Comparison of ENCODE assay signal across 8 mouse cellular contexts in genomic region chr4:105474765-105475560, GRCm38 (mm10).
DNase-seq lines count a peak whose midpoint lies in the region; ATAC-seq and TF ChIP-seq lines count a peak whose summit lies in the region.
"Had no signal": no experiment of that assay in that cellular context is flagged by ENCODE, and none has a peak within 500 bp of the region (broad histone marks: within the 10 kb centered on the region; RNA-seq: fewer than 3 reads in every experiment).

No protein-coding gene starts in this region.

- H3K4me2 ChIP-seq in forebrain, embryonic 15.5 days (replicated peaks): no peak overlapping the region
- no peak overlapping the region for H3K4me2 ChIP-seq in midbrain, embryonic 13.5 days (replicated peaks)
- H3K4me2 ChIP-seq in heart, embryonic 11.5 days: no peak overlapping the region
- H3K4me2 ChIP-seq: stomach, embryonic 15.5 days had no signal

- H3K4me3 ChIP-seq in forebrain, embryonic 15.5 days: no peak overlapping the region
- H3K4me3 ChIP-seq in layer of hippocampus, adult 2 months: no peak overlapping the region
- no peak overlapping the region for H3K4me3 ChIP-seq in midbrain, embryonic 13.5 days (replicated peaks)
- H3K4me3 ChIP-seq in heart, embryonic 11.5 days (ENCODE audit: low read depth, low read length): no peak overlapping the region
- H3K4me3 ChIP-seq: stomach, embryonic 15.5 days had no signal

- H3K27me3 ChIP-seq in forebrain, embryonic 15.5 days: no peaks in the 10 kb centered on the region
- H3K27me3 ChIP-seq in midbrain, embryonic 13.5 days: no peaks in the 10 kb centered on the region
- peaks cover 11% of the 10 kb centered on the region; the same call in 1 of the 2 replicates for H3K27me3 ChIP-seq in heart, embryonic 11.5 days (ENCODE audit: control insufficient read depth, insufficient read depth, low read length)
- H3K27me3 ChIP-seq: stomach, embryonic 15.5 days had no signal

- DNase-seq in embryo, embryonic 11 days: peak; percentile 90
- DNase-seq in layer of hippocampus, adult 2 months (ENCODE audit: low spot score in 2 of 2): peak; percentile 20 to 67
- no peak for DNase-seq in gastrocnemius, postnatal 36 days
- DNase-seq in T-cell, adult 2 months (ENCODE audit: low spot score): no peak

- H3K9me3 ChIP-seq in forebrain, embryonic 15.5 days: no peaks in the 10 kb centered on the region
- H3K9me3 ChIP-seq in midbrain, embryonic 13.5 days: no peaks in the 10 kb centered on the region
- H3K9me3 ChIP-seq in heart, embryonic 11.5 days (replicated peaks; ENCODE audit: control insufficient read depth, low read length): no peaks in the 10 kb centered on the region
- H3K9me3 ChIP-seq: stomach, embryonic 15.5 days had no signal

- intact Hi-C loops in gastrocnemius, postnatal 36 days (cut with DNase I): no loop called here

- peaks cover 17% of the 10 kb centered on the region for H3K4me1 ChIP-seq in forebrain, embryonic 15.5 days
- H3K4me1 ChIP-seq in midbrain, embryonic 13.5 days (replicated peaks): peaks cover 16% of the 10 kb centered on the region
- H3K4me1 ChIP-seq in heart, embryonic 11.5 days (ENCODE audit: control insufficient read depth, insufficient read depth, low read length): 0 out of 2 replicates have a peak, but pooled peaks cover 4% of the 10 kb centered on the region
- H3K4me1 ChIP-seq: stomach, embryonic 15.5 days had no signal

- peak; percentile 94 for ATAC-seq in forebrain, embryonic 15.5 days (replicated peaks)
- ATAC-seq in midbrain, embryonic 13.5 days: peak; percentile 83
- no peak for ATAC-seq in heart, embryonic 11.5 days (replicated peaks; ENCODE audit: insufficient number of reproducible peaks, low FRiP score, low TSS enrichment)

- TF ChIP-seq CTCF in layer of hippocampus, adult 2 months (conservative IDR thresholded peaks at IDR 0.05): peak; percentile 27

- peak overlapping the region; percentile 43; the same call in 1 of the 2 replicates for H3K27ac ChIP-seq in forebrain, embryonic 15.5 days (replicated peaks)
- peak overlapping the region; percentile 39 for H3K27ac ChIP-seq in layer of hippocampus, adult 2 months
- H3K27ac ChIP-seq in midbrain, embryonic 13.5 days: peak overlapping the region; percentile 25; the same call in 1 of the 2 replicates
- H3K27ac ChIP-seq in heart, embryonic 11.5 days (ENCODE audit: low read depth, low read length): no peak overlapping the region
- H3K27ac ChIP-seq: stomach, embryonic 15.5 days had no signal

- no peak overlapping the region for H3K9ac ChIP-seq in forebrain, embryonic 15.5 days (replicated peaks)
- no peak overlapping the region for H3K9ac ChIP-seq in midbrain, embryonic 13.5 days (replicated peaks)
- no peak overlapping the region for H3K9ac ChIP-seq in heart, embryonic 11.5 days (ENCODE audit: low read depth, low read length)
- H3K9ac ChIP-seq: stomach, embryonic 15.5 days had no signal

- WGBS in forebrain, embryonic 15.5 days: 6% methylated on average over 11 of the region's 11 CpGs
- WGBS in midbrain, embryonic 13.5 days: 12% methylated on average over 11 of the region's 11 CpGs
- WGBS in heart, embryonic 11.5 days (ENCODE audit: insufficient replicate concordance): 30% methylated on average over 11 of the region's 11 CpGs

- H3K36me3 ChIP-seq in forebrain, embryonic 15.5 days: no peaks in the 10 kb centered on the region
- no peaks in the 10 kb centered on the region for H3K36me3 ChIP-seq in midbrain, embryonic 13.5 days
- H3K36me3 ChIP-seq in heart, embryonic 11.5 days (ENCODE audit: control insufficient read depth, insufficient read depth, low read length): no peaks in the 10 kb centered on the region
- H3K36me3 ChIP-seq: stomach, embryonic 15.5 days had no signal

Comparison
In these comparisons a context has a peak if more than half of its experiments do, and no peak if none do; other contexts are left out.
1. DNase-seq: peak in embryo, embryonic 11 days (single experiment) and layer of hippocampus, adult 2 months (2 of 2); none in gastrocnemius, postnatal 36 days (0 of 2) and T-cell, adult 2 months (single experiment).